Comparison of ENCODE assay signal across 18 mouse cellular contexts in the genomic region with DNA sequence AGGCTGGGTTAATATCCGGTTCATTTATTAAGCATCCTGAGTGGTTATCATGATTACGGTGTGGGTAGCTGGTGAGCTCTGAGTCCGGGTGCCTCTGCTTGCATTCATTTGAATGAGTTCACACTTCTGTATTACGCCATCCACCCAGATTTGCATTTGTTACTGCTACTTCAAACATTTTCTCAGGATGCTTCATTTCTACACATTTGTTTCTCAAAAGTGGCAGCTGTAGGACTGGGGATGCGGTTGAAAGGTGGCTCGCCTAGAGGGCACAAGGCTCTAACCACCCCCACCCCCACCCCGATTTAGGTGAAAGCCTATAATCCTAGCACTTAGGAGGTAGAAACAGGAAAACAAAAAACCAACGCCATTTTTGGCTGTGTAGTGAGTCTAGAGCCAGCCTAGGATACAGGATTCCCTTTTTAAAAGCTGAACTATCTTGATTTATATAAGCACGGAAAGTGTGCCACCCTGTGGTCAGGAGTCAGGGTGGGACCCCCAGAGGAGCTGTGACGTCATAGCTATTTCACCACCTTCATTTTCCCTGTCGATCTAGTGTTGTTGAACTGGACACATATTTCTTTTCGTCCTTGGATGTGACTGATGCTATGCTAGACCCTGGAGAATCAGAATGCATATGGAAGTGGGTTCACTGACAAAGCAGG. TPM values are rescaled to one million over a fixed set of nuclear protein-coding genes. Genes with fewer than 3 reads are reported as not detected.
A peak's percentile ranks its signal among the peaks of the same experiment; 100 is the strongest.
DNase-seq lines count a peak whose midpoint lies in the region; ATAC-seq and TF ChIP-seq lines count a peak whose summit lies in the region.
"Had no signal": no experiment of that assay in that cellular context is flagged by ENCODE, and none has a peak within 500 bp of the region (broad histone marks: within the 10 kb centered on the region; RNA-seq: fewer than 3 reads in every experiment).

No protein-coding gene starts in this region.

- H3K4me2 ChIP-seq in kidney, embryonic 15.5 days, result no peak overlapping the region
- H3K4me2 ChIP-seq in kidney, embryonic 14.5 days (replicated peaks; ENCODE audit: low read depth, low read length), result no peak overlapping the region
- H3K4me2 ChIP-seq: heart, embryonic 13.5 days; hindbrain, embryonic 14.5 days; lung, embryonic 15.5 days; midbrain, embryonic 12.5 days had no signal

- TF ChIP-seq POLR2A in spleen, adult 2 months (IDR thresholded peaks at IDR 0.05; ENCODE audit: low read depth, low read length), result no peak

- ATAC-seq in kidney, embryonic 15.5 days (replicated peaks; ENCODE audit: low FRiP score), result no peak
- ATAC-seq in kidney, embryonic 14.5 days (ENCODE audit: low FRiP score, low TSS enrichment), result no peak
- ATAC-seq in megakaryocyte, adult 5-6 weeks (ENCODE audit: poor library complexity, severe bottlenecking), result peak; percentile 20; the same call in 1 of the 2 replicates
- ATAC-seq: Patski had no signal

- H3K36me3 ChIP-seq in kidney, embryonic 15.5 days, result no peaks in the 10 kb centered on the region
- no peaks in the 10 kb centered on the region for H3K36me3 ChIP-seq in kidney, embryonic 14.5 days (ENCODE audit: control insufficient read depth, insufficient read depth, low read length)
- H3K36me3 ChIP-seq in spleen, adult 2 months (ENCODE audit: control insufficient read depth, insufficient read depth, low read length), result no peaks in the 10 kb centered on the region
- H3K36me3 ChIP-seq in hindbrain, embryonic 10.5 days, result no peaks in the 10 kb centered on the region
- H3K36me3 ChIP-seq: embryonic facial prominence, embryonic 10.5 days; heart, embryonic 13.5 days; lung, embryonic 15.5 days; midbrain, embryonic 12.5 days had no signal

- TF ChIP-seq CTCF in spleen, adult 2 months (IDR thresholded peaks at IDR 0.05; ENCODE audit: extremely low read depth, insufficient read depth, insufficient read length, insufficient replicate concordance), result peak; percentile 5; the same call in 1 of the 2 replicates

- H3K27ac ChIP-seq in kidney, embryonic 15.5 days, result 0 out of 2 replicates have a peak overlapping the region, but pooled peaks have one; percentile 14
- no peak overlapping the region for H3K27ac ChIP-seq in kidney, embryonic 14.5 days (ENCODE audit: low read depth, low read length)
- no peak overlapping the region for H3K27ac ChIP-seq in spleen, adult 2 months (ENCODE audit: insufficient read depth, low read length)
- no peak overlapping the region for H3K27ac ChIP-seq in hindbrain, embryonic 10.5 days
- H3K27ac ChIP-seq: embryonic facial prominence, embryonic 10.5 days; heart, embryonic 13.5 days; hindbrain, embryonic 14.5 days; lung, embryonic 15.5 days; midbrain, embryonic 12.5 days had no signal

- H3K27me3 ChIP-seq in kidney, embryonic 15.5 days, result no peaks in the 10 kb centered on the region
- H3K27me3 ChIP-seq in kidney, embryonic 14.5 days (ENCODE audit: control insufficient read depth, insufficient read depth, low read length), result no peaks in the 10 kb centered on the region
- H3K27me3 ChIP-seq in spleen, adult 2 months (ENCODE audit: control insufficient read depth, insufficient read depth, low read length), result no peaks in the 10 kb centered on the region
- H3K27me3 ChIP-seq in hindbrain, embryonic 10.5 days (ENCODE audit: insufficient read depth, poor library complexity, severe bottlenecking), result peaks cover 4% of the 10 kb centered on the region; the same call in 1 of the 2 replicates
- H3K27me3 ChIP-seq: heart, embryonic 13.5 days; lung, embryonic 15.5 days; midbrain, embryonic 12.5 days; Patski had no signal

- DNase-seq in spleen, adult 2 months (ENCODE audit: low read depth in 1 of 2, low spot score in 2 of 2), result no peak
- DNase-seq in spleen, postnatal 36 days (ENCODE audit: low spot score in 2 of 2), result no peak
- DNase-seq in hindbrain, embryonic 10.5 days (ENCODE audit: low spot score), result no peak
- no peak for DNase-seq in frontal cortex, postnatal 14 days (ENCODE audit: low spot score in 2 of 2)
- DNase-seq in spleen, postnatal 4 days (ENCODE audit: low spot score in 2 of 2), result no peak
- DNase-seq: adrenal gland, adult 8-10 months; cerebellum, adult 9-11 months; layer of hippocampus, postnatal 36 days; right cerebral cortex, postnatal 25 days had no signal

- no peaks in the 10 kb centered on the region for H3K9me3 ChIP-seq in kidney, embryonic 15.5 days (replicated peaks)
- H3K9me3 ChIP-seq in kidney, embryonic 14.5 days (ENCODE audit: control insufficient read depth, low read length), result no peaks in the 10 kb centered on the region
- no peaks in the 10 kb centered on the region for H3K9me3 ChIP-seq in hindbrain, embryonic 10.5 days
- H3K9me3 ChIP-seq: embryonic facial prominence, embryonic 10.5 days; heart, embryonic 13.5 days; lung, embryonic 15.5 days; midbrain, embryonic 12.5 days had no signal

- no peak overlapping the region for H3K4me3 ChIP-seq in kidney, embryonic 15.5 days (replicated peaks)
- no peak overlapping the region for H3K4me3 ChIP-seq in kidney, embryonic 14.5 days (ENCODE audit: low read length)
- no peak overlapping the region for H3K4me3 ChIP-seq in spleen, adult 2 months (ENCODE audit: extremely low read depth, insufficient read depth, insufficient read length)
- no peak overlapping the region for H3K4me3 ChIP-seq in hindbrain, embryonic 10.5 days
- H3K4me3 ChIP-seq: embryonic facial prominence, embryonic 10.5 days; heart, embryonic 13.5 days; lung, embryonic 15.5 days; midbrain, embryonic 12.5 days had no signal

- no peak overlapping the region for H3K9ac ChIP-seq in kidney, embryonic 15.5 days
- no peak overlapping the region for H3K9ac ChIP-seq in kidney, embryonic 14.5 days (ENCODE audit: low read depth, low read length)
- H3K9ac ChIP-seq: heart, embryonic 13.5 days; hindbrain, embryonic 14.5 days; lung, embryonic 15.5 days; midbrain, embryonic 12.5 days had no signal

- WGBS in kidney, embryonic 15.5 days, result 60% methylated on average over 12 of the region's 12 CpGs
- WGBS in kidney, embryonic 14.5 days, result 54% methylated on average over 12 of the region's 12 CpGs
- 41% methylated on average over 12 of the region's 12 CpGs for WGBS in spleen, adult 2 months
- 71% methylated on average over 12 of the region's 12 CpGs for WGBS in hindbrain, embryonic 10.5 days

- H3K4me1 ChIP-seq in kidney, embryonic 15.5 days, result peaks cover 25% of the 10 kb centered on the region
- peaks cover 4% of the 10 kb centered on the region; the same call in 1 of the 2 replicates for H3K4me1 ChIP-seq in kidney, embryonic 14.5 days (ENCODE audit: control insufficient read depth, insufficient read depth, low read length)
- H3K4me1 ChIP-seq in spleen, adult 2 months (ENCODE audit: control insufficient read depth, insufficient read depth, insufficient read length), result peaks cover 15% of the 10 kb centered on the region; the same call in 1 of the 2 replicates
- H3K4me1 ChIP-seq in hindbrain, embryonic 10.5 days (replicated peaks), result peaks cover 31% of the 10 kb centered on the region

RNA-seq across cellular contexts. Expression of a gene that starts 13.3 kb away (rescaled TPM):
- polyA plus RNA-seq in kidney, embryonic 15.5 days (2015; fragmentation: Nextera tagmentation; extraction: Ambion mirVana), result 30.0 and 32.2 TPM in 2 replicates
- polyA plus RNA-seq in kidney, embryonic 14.5 days (2014; fragmentation: Nextera tagmentation; extraction: Ambion mirVana), result 22.7 and 42.1 TPM in 2 replicates
- 5.2 and 6.4 TPM in 2 replicates for polyA plus RNA-seq in spleen, adult 2 months (2012; rRNA removed)
- 79.7 and 88.1 TPM in 2 replicates for total RNA-seq in megakaryocyte, adult 5-6 weeks (2015)
- 38.6 and 50.0 TPM in 2 replicates for total RNA-seq in megakaryocyte, adult 5-6 weeks (2017)
- polyA plus RNA-seq in hindbrain, embryonic 10.5 days (2016; fragmentation: Nextera tagmentation; extraction: Ambion mirVana), result 20.9 and 24.4 TPM in 2 replicates
